Mouse (Mus musculus) embryonic facial prominence, embryonic 11.5 days (tissue): ENCODE results near the gene Camk2g. TPM values are rescaled to one million over a fixed set of nuclear protein-coding genes. Genes with fewer than 3 reads are reported as not detected.
A peak's percentile ranks its signal among the peaks of the same experiment; 100 is the strongest.

Experiments used
- ATAC-seq: fragments of 200-750 bp; cut with Nextera tagmentation; replicated peaks from 2 replicates; pipeline ENCODE4 v1.8.0; 2017; ENCODE audit warnings: low read depth; ENCODE audit not compliant: insufficient number of reproducible peaks, low FRiP score, low TSS enrichment
- DNase-seq: peaks from one replicate; pipeline ENCODE4 v3.0.0-alpha.2; 2015; ENCODE audit warnings: low spot score
- H3K27ac ChIP-seq: fragments of 300-500 bp; sonication (generic); replicated peaks from 2 replicates; pipeline ENCODE4 v1.5.1; 2014; ENCODE audit warnings: mild to moderate bottlenecking, low read depth, low read length, control low read depth
- H3K27me3 ChIP-seq: fragments of 300-500 bp; sonication (generic); 2 replicates; pipeline ENCODE4 v1.6.1; 2014; ENCODE audit warnings: mild to moderate bottlenecking, low read length, moderate library complexity, mixed read lengths; ENCODE audit not compliant: control insufficient read depth, insufficient read depth
- H3K36me3 ChIP-seq: fragments of 300-500 bp; sonication (generic); replicated peaks from 2 replicates; pipeline ENCODE4 v1.6.1; 2014; ENCODE audit warnings: low read depth, mild to moderate bottlenecking, low read length, moderate library complexity, mixed read lengths; ENCODE audit not compliant: control insufficient read depth, insufficient read depth
- H3K4me1 ChIP-seq: fragments of 300-500 bp; sonication (generic); 2 replicates; pipeline ENCODE4 v1.6.1; 2014; ENCODE audit warnings: low read length, mixed read lengths; ENCODE audit not compliant: control insufficient read depth, insufficient read depth
- H3K4me2 ChIP-seq: fragments of 300-500 bp; sonication (generic); 2 replicates; pipeline ENCODE4 v1.6.1; 2014; ENCODE audit warnings: low read depth, mild to moderate bottlenecking, control low read depth, low read length, moderate library complexity
- H3K4me3 ChIP-seq: fragments of 300-500 bp; sonication (generic); 2 replicates; pipeline ENCODE4 v1.5.1; 2014; ENCODE audit warnings: low read depth, low read length, control low read depth
- H3K9ac ChIP-seq: fragments of 300-500 bp; sonication (generic); replicated peaks from 2 replicates; pipeline ENCODE4 v1.6.1; 2014; ENCODE audit warnings: mild to moderate bottlenecking, control low read depth, low read length
- H3K9me3 ChIP-seq: fragments of 300-500 bp; sonication (generic); replicated peaks from 2 replicates; pipeline ENCODE4 v1.6.1; 2016; ENCODE audit warnings: mild to moderate bottlenecking, low read length, inconsistent platforms, mixed read lengths; ENCODE audit not compliant: control insufficient read depth
- WGBS: fragments of 180-500 bp; shearing (Covaris S2); extraction: QIAGEN DNeasy Blood & Tissue Kit; methylation state at CpG from one replicate; pipeline ENCODE4 v1.1.7; 2014; 5-methylcytosine and 5-hydroxymethylcytosine counted together
- polyA plus RNA-seq: library from polyadenylated mRNA; unstranded; fragments of >200 nt; fragmentation: Nextera tagmentation; extraction: Ambion mirVana; gene quantifications from 2 replicates; pipeline ENCODE4 v1.2.1, GENCODE M21; 2014

The Camk2g gene
- polyA plus RNA-seq, 1 experiment from 2014 or later = 47.1 TPM

- Histone ChIP-seq H3K36me3 (no peaks in the 10 kb centered on the region), H3K4me1 (no peaks in the 10 kb centered on the region), H3K9ac (no peak overlapping the region), H3K27ac (no peak overlapping the region), H3K4me2 (no peak overlapping the region), H3K9me3 (no peaks in the 10 kb centered on the region), H3K27me3 (no peaks in the 10 kb centered on the region), H3K4me3 (no peak overlapping the region)
- DNase-seq = peak; percentile 89
- ATAC-seq = peak; percentile 52; the same call in 1 of the 2 replicates
- 4% methylated on average over 7 of the region's 7 CpGs for WGBS
These were observed 9.7 kb upstream of the Camk2g start for GRCm38 (mm10) chr14:20803606-20803938.

GRCm38 (mm10) chr14:20802926-20803605 is 9.2 kb upstream of the Camk2g start:
- WGBS = 35% methylated on average over 2 of the region's 2 CpGs
- no peaks in the 10 kb centered on the region for H3K36me3 ChIP-seq
- no peaks in the 10 kb centered on the region for H3K9me3 ChIP-seq
- no peak overlapping the region for H3K9ac ChIP-seq
- no peak overlapping the region for H3K27ac ChIP-seq
- no peaks in the 10 kb centered on the region for H3K4me1 ChIP-seq
- DNase-seq (no peak), ATAC-seq (peak; percentile 65; the same call in 1 of the 2 replicates)
- H3K27me3 ChIP-seq = no peaks in the 10 kb centered on the region
- no peak overlapping the region for H3K4me2 ChIP-seq
- no peak overlapping the region for H3K4me3 ChIP-seq

GRCm38 (mm10) chr14:20798761-20799160 is 4.9 kb upstream of the Camk2g start:
- no peak overlapping the region for H3K4me2 ChIP-seq
- DNase-seq (peak; percentile 86), ATAC-seq (no peak)
- no peak overlapping the region for H3K9ac ChIP-seq
- H3K27me3 ChIP-seq = no peaks in the 10 kb centered on the region
- no peak overlapping the region for H3K27ac ChIP-seq
- no peak overlapping the region for H3K4me3 ChIP-seq
- H3K36me3 ChIP-seq = no peaks in the 10 kb centered on the region
- WGBS = 4% methylated on average over 7 of the region's 7 CpGs
- H3K4me1 ChIP-seq = peaks cover 3% of the 10 kb centered on the region
- no peaks in the 10 kb centered on the region for H3K9me3 ChIP-seq

GRCm38 (mm10) chr14:20798300-20798699 is 4.4 kb upstream of the Camk2g start:
- Histone ChIP-seq H3K27ac (no peak overlapping the region), H3K9me3 (no peaks in the 10 kb centered on the region), H3K4me1 (peaks cover 3% of the 10 kb centered on the region), H3K4me3 (no peak overlapping the region), H3K4me2 (no peak overlapping the region), H3K36me3 (no peaks in the 10 kb centered on the region), H3K9ac (no peak overlapping the region), H3K27me3 (no peaks in the 10 kb centered on the region)
- 79% methylated on average over 6 of the region's 6 CpGs for WGBS
- no peak for ATAC-seq
- no peak for DNase-seq

- no peak overlapping the region for H3K4me3 ChIP-seq
- DNase-seq (no peak), ATAC-seq (no peak)
- H3K27me3 ChIP-seq = no peaks in the 10 kb centered on the region
- no peak overlapping the region for H3K9ac ChIP-seq
- H3K36me3 ChIP-seq = no peaks in the 10 kb centered on the region
- WGBS = 67% methylated on average over 8 of the region's 8 CpGs
- no peak overlapping the region for H3K27ac ChIP-seq
- no peaks in the 10 kb centered on the region for H3K9me3 ChIP-seq
- peaks cover 3% of the 10 kb centered on the region for H3K4me1 ChIP-seq
- H3K4me2 ChIP-seq = no peak overlapping the region
These were observed 2.8 kb upstream of the Camk2g start for GRCm38 (mm10) chr14:20796643-20797042.

- ATAC-seq = no peak
- H3K4me3 ChIP-seq = no peak overlapping the region
- WGBS = 63% methylated on average over 8 of the region's 8 CpGs
- no peaks in the 10 kb centered on the region for H3K9me3 ChIP-seq
- no peak overlapping the region for H3K4me2 ChIP-seq
- no peak overlapping the region for H3K27ac ChIP-seq
- H3K4me1 ChIP-seq = peaks cover 3% of the 10 kb centered on the region
- no peak for DNase-seq
- no peak overlapping the region for H3K9ac ChIP-seq
- H3K36me3 ChIP-seq = no peaks in the 10 kb centered on the region
- H3K27me3 ChIP-seq = no peaks in the 10 kb centered on the region
These were observed 2.3 kb upstream of the Camk2g start for GRCm38 (mm10) chr14:20796170-20796569.

GRCm38 (mm10) chr14:20795423-20796152 is 1.7 kb upstream of the Camk2g start:
- no peak for ATAC-seq
- Histone ChIP-seq H3K4me1 (peaks cover 3% of the 10 kb centered on the region), H3K9me3 (no peaks in the 10 kb centered on the region), H3K27me3 (no peaks in the 10 kb centered on the region), H3K4me3 (no peak overlapping the region), H3K4me2 (no peak overlapping the region), H3K9ac (peak overlapping the region; percentile 2), H3K36me3 (no peaks in the 10 kb centered on the region), H3K27ac (no peak overlapping the region)
- WGBS = 39% methylated on average over 7 of the region's 9 CpGs
- DNase-seq = no peak

- Histone ChIP-seq H3K27ac (no peak overlapping the region; the same call in 1 of the 2 replicates), H3K36me3 (no peaks in the 10 kb centered on the region), H3K27me3 (no peaks in the 10 kb centered on the region), H3K9ac (peak overlapping the region; percentile 83; the same call in 1 of the 2 replicates), H3K4me1 (peaks cover 3% of the 10 kb centered on the region), H3K4me2 (peak overlapping the region; percentile 93), H3K4me3 (peak overlapping the region; percentile 88), H3K9me3 (no peaks in the 10 kb centered on the region)
- ATAC-seq (no peak), DNase-seq (no peak)
- 7% methylated on average over 9 of the region's 9 CpGs for WGBS
These were observed 701 bp upstream of the Camk2g start for GRCm38 (mm10) chr14:20794589-20794988.
